Mouse (Mus musculus) spleen, postnatal 4 days (tissue): Measurements from ENCODE around the gene Stoml1.
"Not testable (repeated sequence)": the region's sequence is repeated elsewhere in the genome, so short reads cannot be mapped to it uniquely, and the experiment has no call there.

Experiments used
- DNase-seq, 2 experiments: peaks; one replicate each; pipeline ENCODE4 v3.0.0; 2022; ENCODE audit warnings: low spot score in 2 of 2

Stoml1 gene

GRCm38 (mm10) chr9:58241780-58242485 lies 11.0 kb upstream of the Stoml1 start:
- no peak for DNase-seq

DNA sequence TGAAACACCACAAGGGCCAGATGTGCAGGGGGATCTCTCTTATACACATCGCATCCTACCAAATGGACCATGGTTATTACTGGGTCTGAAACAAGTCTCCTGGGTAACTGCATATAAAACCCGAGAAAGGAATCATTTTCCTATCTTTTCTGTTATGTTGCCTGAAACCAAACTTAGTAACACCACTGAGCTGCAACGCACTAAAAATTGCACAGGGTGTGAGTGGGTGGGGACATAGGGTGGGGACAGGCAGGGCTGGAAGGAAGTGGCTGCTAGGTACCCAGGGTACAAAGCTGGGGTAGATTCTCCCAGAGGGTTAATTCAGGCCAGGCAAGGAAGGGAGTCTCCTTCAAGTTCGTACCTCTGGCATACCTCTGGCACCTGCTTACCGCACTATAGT lies 10.3 kb upstream of the Stoml1 start:
- DNase-seq = no peak

- DNase-seq = no peak
Measured at GRCm38 (mm10) chr9:58243696-58244095, 9.3 kb upstream of the Stoml1 start.

DNA sequence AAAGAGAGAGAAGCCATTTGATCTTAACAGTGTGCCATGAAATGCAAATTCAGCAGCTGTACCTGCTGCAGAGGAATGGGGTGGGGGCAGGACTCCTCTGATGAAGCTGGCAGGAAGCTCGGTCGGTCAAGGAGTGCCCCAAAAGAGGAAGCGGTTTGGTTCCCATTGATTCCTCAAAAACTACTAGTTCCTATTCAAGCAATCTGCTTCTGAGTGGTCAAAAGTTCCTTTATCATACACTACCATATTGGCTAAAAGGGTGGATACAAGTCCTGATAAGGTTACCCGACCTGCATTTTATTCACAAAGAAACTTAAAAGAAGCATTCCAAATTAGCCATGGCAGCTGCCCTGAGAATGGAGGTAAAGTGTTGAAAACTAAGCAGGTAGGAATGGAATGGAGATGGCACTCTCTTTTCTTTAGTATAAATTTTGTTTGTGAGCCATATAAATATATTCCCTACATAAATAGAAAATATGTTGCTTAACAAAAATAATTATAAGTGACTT lies 6.8 kb upstream of the Stoml1 start:
- no peak for DNase-seq

- peak; percentile 89 to 95 for DNase-seq
Measured at GRCm38 (mm10) chr9:58247064-58247759, 5.8 kb upstream of the Stoml1 start.

- DNase-seq = no peak
Measured at GRCm38 (mm10) chr9:58248746-58249413, 4.1 kb upstream of the Stoml1 start.

- peak; percentile 82 to 88 for DNase-seq
Measured at GRCm38 (mm10) chr9:58249592-58250192, 3.3 kb upstream of the Stoml1 start, which contains the start of gene Pml. Gene Pml, minus strand, starts transcription at chr9:58249786.

DNA sequence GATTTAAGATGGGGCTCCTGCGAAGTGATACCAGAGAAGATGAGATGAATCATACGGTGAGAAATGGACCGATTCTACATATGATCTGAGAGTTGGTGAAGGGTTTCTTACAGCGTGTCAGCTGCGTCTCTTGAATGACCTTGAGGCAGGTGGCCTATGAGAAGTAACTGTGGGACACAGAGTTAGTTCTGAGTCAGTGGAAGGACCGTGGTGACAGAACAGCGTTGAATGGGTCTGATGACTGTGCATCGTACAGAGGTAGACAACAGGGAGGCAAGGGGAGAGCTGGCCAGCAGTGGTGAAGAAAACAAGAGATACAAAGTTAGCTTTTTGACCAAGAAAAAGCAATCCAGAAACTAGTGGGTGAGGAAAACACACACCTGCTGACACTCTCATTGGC lies 2.6 kb upstream of the Stoml1 start:
- no peak for DNase-seq

DNA sequence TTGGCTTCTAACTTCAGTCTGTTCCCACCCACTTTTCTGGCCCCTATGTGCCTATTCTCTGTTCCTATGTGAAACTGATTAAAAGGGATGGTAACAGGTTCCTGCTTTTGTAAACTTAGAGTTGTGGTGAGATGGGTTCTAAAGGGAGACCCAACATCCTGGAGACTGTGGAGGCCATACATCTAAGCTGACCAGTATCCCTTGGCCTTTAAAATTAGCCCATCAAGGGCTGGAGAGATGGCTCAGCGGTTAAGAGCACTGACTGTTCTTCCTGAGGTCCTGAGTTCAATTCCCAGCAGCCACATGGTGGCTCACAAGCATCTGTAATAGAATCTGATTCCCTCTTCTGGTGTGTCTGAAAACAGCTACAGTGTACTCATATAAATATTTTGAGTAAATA lies 2.2 kb upstream of the Stoml1 start:
- not testable (repeated sequence) for DNase-seq

GRCm38 (mm10) chr9:58253805-58254122 lies 800 bp downstream of the Stoml1 start:
- not testable (repeated sequence) for DNase-seq

- DNase-seq = no peak
Measured at GRCm38 (mm10) chr9:58255105-58255504, 2.1 kb downstream of the Stoml1 start.

GRCm38 (mm10) chr9:58255704-58256685 lies 3.0 kb downstream of the Stoml1 start:
- no peak for DNase-seq

DNA sequence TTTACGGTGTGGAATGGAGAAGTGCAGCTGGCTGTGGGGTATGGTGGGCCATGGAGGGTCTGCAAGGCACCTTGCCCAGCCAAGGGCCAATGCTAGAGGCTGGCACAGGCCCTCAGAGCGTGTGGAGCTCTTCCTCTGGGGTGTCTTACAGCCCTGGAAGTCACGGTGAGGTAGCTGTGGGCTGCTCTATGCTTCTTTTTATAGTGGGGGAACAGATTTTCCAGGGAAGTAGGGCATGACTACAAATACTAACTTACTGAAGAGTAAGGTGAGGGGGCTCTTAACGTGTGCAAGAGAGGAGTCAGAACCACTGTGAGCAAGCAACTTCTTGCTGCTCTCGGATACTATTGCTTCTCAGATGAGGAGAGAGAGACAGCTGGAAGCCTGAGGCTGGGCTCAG lies 9.5 kb downstream of the Stoml1 start:
- no peak for DNase-seq

- no peak for DNase-seq
Measured at GRCm38 (mm10) chr9:58265368-58265767, 12.4 kb downstream of the Stoml1 start.

GRCm38 (mm10) chr9:58266571-58267011 lies 13.6 kb downstream of the Stoml1 start:
- DNase-seq = no peak

DNA sequence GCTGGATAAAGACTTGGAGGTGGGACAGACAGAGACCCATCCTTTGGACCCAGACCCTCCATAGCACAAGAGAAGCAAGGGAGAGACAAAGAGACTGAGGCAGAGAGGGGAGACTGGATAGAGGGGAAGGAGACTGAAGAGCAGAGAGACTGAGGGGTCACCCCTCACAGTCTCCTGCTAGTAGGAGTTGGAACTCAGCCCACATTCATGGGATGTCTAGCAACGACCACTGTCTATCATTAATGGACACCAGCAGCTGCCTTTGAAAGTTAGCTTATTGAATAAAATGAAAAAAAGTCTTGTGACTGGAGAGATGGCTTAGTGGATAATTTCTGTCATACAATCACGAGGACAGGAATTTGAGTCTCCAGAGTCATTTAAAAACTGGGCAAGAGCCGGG lies 14.1 kb downstream of the Stoml1 start:
- no peak for DNase-seq

DNA sequence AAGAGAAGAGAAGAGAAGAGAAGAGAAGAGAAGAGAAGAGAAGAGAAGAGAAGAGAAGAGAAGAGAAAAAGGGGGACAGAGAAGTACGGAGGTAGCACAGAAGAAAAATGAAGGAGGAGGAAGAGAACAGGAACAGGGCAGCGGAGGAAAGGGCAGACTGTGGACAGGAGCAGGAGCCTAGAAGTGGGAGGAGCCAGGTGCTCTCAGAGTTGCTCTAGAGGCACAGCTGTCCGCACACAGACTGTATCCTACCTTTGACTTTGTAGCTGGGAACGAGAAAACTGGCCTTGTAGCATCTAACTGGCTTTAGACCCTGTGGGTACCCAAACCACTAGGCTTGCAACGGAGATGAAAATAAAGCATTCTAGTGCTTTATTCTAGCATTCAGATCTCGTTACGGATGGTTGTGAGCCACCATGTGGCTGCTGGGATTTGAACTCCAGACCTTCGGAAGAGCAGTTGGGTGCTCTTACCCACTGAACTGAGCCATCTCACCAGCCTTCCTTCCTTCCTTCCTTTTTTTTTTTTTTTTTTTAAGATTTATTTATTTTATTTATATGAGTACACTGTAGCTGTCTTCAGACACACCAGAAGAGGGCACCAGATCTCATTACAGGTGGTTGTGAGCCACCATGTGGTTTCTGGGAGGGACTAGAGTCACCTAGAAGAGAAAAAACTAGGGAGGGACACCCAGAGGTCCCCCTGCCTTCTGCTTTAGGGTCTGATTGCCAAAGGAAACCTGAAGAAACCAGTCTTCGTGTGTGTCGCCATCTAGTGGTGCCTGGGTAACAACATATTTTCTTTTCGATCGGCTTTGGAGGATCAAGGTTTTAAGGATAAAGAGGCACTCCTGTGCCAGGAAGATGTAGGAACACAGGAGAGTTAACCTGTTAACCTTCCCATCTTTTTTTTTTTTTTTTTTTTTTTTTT lies 15.7 kb downstream of the Stoml1 start:
- peak; percentile 76 to 88 for DNase-seq

DNA sequence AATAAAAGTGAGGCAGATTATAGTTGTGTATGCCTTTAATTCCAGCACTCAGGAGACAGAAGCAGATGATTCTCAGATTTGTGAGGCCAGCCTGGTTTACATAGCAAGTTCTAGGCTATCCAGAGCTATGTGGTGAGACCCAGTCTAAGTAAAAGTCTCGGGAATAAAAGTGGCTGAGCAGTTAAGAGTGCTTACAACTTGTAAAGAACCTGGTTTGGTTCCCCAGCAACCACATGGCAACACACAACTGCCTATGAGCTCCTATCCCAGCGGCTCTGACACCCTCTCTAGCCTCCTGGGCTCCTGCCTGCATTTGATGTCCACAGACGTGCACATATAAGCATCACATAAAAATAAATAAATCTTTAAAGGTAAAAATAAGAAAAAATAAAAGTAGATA lies 17.1 kb downstream of the Stoml1 start:
- DNase-seq = no peak

- DNase-seq = peak in 1 of 2 experiments; percentile 51
Measured at GRCm38 (mm10) chr9:58271109-58271508, 18.1 kb downstream of the Stoml1 start.

GRCm38 (mm10) chr9:58271551-58271950 lies 18.6 kb downstream of the Stoml1 start:
- DNase-seq = not testable (repeated sequence)
